Mouse (Mus musculus) MEL-GATA-1-ER (cell line): Measurements from ENCODE around the gene Smyd3.

Experiments used
- DNase-seq: peaks from one replicate; pipeline ENCODE4 v3.0.0-alpha.2; 2012; ENCODE audit warnings: low read depth; ENCODE audit errors: extremely low read depth

Gene Smyd3

DNA sequence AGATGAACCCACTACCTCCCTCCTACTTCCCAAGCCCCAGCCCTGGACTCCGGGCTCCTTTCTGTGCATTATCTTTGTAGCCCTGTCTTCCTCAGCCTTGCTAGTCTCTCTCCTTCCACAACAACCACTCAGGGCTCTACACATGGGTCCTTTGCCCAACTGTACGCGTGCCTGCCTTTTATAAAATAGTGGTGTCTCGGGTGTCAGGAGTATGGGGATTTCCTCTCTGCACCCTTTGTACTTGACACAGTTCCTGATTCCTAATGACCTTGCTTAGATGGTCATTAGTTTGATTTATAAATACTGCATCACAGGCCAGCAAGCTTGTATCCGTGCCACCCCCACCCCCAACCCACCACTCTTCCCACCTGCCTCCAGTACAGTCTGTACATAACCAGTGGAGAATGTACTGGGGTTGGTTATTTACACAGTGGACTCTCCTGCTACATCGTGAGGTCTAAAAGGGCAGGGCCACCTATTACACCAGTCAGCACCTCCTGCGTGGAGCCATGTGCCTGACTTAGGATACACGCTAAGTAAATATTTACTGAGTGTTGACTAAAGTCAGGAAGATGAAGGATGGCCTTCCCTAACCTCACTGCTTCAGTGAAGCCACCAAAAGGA is 281.5 kb downstream of the Smyd3 start:
- no peak for DNase-seq

DNA sequence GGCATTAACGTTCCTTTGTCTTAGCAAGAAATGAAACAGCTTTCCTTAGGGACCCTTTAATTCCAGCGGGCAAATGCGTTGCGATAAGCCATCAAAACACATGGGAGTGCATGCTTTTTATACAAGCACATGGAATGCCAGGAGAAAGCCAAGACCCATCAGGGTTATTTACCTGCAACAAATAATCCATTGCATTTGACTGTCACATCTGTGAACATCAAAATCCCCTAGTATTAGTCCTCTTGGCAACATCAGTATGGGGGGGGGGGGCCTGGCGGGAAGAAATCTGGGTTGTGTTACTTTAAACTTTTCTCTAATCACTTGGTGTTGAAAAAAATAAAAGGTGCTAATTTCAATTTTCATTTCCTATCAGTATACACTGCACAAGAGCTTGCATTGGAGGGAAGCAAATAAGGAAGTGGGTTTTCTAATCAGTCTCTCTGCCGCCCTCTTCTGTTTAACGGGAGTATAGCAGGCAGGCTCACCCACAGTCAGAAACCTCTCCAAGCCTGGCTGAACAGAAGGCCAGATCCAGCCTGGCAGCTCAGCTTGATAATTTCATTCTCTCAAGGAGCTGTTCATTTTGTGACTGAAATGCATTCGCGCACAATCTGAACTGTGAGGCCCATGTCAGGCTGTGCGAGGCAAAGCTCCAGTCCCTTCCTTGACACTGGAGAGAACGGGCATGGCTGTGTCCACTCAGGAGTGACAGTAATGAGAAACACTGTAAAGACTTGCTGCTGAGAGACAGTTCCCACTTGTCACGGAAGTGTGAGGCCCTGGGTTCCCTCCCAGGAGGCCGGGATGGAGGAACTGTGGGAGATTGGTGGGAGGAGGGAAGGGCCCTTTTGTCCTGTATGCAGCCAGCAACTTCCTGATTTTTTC is 285.8 kb downstream of the Smyd3 start:
- DNase-seq: peak; percentile 67

DNA sequence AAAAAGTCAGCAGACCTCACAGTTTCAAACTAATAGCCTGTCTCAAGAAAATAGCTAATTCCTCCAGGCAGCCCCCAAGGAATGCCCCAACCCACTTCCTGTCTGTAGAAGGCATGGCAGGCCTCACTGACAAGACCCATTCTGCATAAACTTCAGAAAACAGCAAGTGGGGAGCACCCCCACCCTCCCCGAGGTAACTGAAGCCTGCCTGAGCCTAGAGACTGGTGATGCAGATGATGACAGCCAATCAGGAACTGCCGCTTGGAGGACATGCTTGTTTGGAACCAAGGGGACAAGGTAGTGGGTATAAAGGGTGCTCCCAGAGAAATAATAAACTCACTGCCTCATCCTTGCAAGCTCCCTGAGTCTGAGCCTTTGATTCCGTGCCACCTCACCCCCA is 288.3 kb downstream of the Smyd3 start:
- no peak for DNase-seq

DNA sequence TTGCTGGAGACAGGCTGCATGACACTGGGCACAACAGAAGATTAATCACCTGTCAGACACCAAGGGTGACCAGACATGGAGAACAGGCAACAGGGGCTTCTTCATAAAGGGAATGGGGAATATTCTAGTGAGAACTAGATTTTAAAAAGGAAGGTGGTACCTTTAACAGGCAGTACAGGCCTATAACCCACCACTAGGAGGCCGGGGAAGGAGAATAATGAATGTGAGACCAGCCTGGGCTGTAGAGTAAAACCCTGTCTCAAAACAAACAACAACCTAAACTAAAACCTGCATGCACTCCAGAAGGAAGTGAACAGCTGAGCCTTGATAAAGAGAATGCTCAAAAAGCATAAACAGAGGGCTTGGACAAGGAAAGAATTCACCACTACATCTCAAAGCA is 297.6 kb downstream of the Smyd3 start:
- no peak for DNase-seq

DNA sequence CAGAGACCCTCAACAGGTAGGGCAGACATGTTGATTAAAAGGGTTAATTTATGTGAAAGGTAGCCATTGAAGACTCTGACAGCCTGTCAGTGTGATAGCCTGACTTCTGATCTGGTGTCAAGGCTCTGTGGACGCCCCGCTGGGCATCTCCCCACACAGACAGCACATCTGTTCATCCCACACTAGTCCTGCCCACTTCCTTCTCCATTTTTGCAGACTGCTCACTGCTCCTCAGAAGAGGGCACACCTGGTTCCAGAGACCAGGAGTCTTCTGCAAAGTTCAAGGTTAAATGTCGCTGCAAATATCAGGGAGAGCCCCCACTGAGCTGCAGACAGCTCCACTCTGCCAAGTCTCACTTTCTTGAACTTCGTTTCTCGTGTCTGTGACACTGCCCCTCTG is 299.8 kb downstream of the Smyd3 start:
- no peak for DNase-seq

DNA sequence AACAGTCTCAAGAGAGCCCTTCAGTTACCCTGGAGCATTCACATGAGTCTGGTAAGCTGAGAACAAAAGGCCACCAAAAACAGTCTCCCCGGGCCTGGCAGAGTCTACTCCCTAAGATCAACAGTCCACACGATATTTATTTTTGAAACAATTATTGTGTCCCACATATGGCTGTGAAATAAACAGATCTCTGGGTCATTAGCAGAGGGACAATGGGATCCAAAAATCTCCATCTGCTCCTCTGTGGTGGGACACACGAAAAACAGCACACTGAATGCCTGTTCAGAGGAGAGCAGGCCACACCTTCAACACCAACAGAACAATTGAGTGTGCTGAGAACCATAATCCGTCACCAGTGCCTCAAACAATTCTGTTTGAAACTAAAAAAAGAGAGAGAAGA is 300.8 kb downstream of the Smyd3 start:
- no peak for DNase-seq

DNA sequence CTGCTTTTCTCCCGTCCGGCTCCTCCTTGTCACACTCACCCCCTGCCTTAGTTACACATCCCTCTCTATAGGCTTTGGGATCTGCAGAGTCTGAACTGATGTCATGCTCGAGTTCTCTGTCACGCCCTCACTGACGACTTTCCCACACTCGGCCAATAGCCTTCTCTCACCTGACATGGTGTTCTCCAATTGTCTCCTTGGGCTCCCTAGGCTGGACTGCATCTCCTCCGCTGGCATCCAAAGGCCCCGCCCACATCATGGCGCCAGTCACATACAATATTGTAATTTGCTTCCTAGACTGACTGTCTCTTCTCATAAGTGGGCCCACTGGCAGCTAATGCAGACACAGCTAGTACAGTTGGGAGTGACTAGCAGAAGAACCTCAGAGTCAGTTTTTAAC is 304.5 kb downstream of the Smyd3 start:
- DNase-seq: no peak

DNA sequence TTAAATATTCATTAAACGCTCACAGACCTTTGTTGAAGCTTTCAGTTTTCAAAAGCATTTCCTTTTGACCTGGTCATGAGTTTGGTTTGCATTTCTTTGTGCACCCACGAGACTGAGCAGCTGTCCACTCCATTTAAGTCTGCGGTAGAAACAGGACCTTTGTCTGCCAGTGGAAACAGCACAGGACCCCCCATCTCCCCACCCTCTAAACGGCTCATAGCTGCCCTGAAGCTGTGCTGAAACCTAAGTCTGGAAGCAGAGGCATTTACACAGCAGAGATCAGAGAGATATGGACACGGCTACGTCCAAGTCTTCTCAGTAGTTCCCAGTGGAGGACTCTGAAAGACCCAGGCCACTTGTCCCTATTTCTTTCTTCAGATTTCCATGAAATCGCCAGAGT is 305.5 kb downstream of the Smyd3 start:
- no peak for DNase-seq

DNA sequence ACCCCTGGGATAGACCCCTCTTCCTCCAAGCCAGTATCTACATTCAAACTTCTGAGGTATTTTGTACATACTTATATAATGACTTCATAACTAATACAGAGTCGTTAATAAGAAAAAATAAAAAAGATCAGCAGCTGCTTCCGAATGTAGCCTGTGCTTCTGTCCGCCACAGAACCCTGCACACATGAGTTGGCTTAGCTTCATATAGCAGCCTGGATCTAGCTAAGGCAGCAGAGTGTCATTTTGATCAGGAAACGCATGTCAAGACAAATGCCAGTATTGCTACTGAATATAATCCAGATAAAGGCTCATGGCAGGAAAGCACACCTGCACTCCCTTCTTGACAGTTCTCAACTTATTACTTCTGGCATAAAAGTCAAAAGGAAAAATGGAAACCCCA is 306.5 kb downstream of the Smyd3 start:
- DNase-seq: no peak

DNA sequence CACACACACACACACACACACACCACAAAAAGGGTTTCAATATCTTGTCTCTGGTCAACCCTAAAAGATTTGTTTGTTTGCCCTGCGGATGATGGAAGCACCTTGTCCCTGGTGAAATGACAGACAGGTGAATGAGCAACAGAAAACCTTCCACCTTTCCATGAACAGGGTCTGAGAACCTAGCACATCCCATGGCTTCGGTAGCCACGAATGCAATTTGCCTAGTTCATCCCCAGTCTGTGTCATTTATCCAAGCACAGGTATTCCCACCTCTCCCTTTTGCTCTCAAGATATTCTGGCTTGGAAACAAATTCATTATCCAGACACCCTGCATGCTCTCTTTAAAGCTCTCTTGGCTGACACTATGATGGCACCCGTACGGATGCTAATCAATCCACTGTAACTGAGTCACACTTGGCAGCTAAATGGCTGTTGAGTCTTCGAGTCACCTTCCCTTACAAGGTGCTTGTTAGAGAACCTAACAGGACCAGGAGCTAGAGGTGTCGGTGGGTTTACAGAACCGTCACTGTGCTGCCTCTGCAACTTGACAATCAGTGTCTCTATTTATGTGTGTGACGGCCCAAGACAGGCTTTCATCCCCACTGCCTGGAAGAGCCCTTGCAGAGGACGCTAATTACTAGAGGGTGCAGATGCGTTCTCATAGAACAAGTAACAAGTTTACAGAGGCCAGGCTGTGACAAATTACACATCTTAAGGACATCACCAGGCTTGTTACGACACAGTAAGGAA is 309.8 kb downstream of the Smyd3 start:
- no peak for DNase-seq

DNA sequence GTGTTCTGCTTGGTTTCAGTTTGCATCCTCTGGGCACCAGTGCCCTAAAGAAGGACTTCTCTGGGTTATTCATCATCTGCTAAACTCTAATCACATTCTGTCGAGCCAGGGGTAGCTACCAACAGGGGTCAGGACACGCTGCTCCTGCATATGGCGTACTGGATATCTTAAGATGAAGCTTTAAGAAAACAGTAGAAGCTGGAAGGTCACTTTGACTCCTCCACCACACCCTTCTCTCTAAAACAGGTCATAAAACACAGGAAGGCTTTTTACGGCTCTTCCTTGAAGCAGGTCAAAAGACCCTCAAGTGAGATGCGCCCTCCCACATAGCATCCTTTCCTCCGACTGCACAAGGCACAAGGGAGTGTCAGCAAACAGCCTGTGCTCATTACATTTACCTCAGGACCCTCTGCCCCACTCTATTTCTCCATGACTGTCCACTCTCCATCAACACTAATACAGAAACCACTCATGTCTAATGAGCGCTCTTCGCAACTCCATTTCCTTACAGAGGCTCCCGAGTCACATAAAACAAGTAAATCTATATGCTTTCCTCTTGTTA is 310.6 kb downstream of the Smyd3 start:
- DNase-seq: no peak

DNA sequence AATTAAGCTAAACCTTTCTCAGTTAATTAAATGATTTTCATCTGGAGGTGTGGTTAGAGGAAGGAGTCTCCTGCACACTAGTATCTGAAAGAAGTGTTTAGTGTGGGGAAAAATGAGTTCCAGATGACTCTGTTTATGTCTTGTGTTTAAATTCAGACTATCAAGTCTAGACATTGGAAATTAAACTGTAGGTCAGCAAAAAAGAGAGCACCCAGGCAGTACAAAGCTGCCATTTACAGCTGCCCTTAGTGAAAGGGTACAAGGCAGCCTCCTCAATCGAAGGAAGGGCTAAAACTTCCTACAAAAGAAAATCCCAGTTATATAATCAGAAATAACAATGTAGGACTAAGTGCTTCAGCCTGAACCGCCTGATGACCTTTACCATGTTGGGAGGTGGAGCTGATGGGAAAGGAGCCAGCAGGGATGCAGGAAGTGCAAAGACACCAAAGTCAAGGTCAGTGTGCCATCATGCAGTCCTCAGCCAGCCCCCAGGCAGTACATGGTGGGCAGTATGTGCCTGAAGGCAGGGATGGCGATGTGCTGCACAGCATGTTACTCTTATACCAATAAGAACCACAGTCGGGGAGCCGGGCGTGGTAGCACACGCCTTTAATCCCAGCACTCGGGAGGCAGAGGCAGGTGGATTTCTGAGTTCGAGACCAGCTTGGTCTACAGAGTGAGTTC is 319.2 kb downstream of the Smyd3 start:
- no peak for DNase-seq

DNA sequence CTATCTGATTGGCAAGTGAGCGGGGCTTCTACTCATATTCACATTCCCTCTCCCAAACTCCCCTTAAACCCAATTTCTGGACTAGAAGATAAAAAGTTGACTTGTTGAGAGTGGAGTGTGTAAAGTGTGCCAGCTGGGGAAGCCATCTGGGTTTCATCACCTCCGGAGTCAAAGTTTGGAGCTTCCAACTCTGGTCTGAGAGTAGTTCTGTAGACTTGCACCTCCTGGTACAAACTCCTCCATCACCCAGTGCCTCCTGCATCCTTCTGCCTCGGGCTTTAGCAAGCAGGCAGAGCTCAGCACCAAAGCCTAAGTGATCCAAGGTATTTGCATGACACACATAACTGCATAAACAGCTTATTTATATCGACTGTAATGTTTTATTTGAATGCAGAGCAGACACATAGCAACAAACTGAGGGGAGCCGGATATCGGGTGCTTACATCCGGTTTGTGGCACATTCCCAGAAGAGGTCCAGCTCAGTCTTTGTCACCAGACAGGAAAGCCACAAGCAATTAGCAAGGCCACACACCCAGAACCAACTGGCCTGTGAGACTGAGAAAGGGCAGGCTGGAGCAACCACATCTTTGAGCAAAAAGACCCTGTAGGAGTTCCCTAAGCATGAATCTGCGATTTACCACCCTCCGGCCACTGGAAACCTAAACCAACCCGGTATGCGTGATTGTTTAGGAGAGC is 319.9 kb downstream of the Smyd3 start:
- DNase-seq: no peak

DNA sequence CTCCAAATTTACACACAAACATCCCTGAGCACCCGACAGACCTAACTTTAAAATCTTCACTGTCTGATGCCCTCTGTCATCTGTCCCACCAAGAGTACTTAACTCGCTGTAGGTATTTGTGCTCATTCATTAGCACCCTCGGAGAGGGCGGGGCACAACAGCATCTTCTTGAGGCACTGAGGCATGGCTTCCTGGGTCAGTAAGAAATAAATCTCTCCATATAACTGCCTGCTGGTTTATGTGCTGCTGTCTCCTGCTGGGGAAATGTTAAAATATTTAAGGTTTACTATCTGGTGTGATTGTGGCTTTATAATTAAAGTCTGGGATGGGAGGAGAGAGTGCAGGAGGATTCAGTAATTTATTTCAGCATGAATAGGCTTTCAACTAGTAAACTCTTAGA is 320.7 kb downstream of the Smyd3 start:
- DNase-seq: no peak

DNA sequence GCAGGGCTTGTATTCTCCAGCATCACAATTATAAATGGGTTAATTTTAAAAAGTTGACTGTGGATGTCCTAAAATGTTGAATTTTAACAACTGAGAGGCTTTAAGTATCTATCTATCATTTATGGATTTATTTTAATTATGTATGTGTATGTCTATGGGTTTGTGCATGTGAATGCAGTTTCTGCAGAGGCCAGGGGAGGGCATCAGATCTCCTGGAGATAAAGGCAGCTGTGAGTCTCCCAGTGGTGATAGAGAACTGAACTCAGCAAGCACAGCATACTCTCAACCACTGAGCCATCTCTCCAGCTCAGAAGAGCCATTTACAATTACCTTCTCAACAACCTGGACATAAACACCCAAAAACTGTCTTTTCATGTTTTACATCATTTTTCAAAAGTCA is 321.4 kb downstream of the Smyd3 start:
- no peak for DNase-seq

DNA sequence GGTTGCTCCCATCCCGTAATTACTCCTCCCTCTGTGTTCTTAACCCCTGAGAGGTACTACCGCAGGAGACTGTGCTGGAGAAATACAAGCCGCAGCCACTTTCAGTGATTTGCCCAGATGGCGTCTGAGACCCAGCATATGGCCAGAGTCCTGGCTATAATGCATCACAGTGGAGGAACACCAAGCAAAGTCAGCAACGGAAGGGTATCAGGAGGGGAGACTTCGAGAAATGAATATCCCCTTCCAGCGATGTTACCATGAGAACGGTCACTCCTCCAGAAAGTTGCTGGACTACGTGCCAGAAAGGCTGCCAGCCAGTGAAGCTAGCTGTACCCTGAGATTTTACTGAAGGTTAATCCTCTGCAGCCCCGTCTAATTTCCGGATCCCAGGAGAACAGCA is 325.1 kb downstream of the Smyd3 start:
- DNase-seq: no peak

DNA sequence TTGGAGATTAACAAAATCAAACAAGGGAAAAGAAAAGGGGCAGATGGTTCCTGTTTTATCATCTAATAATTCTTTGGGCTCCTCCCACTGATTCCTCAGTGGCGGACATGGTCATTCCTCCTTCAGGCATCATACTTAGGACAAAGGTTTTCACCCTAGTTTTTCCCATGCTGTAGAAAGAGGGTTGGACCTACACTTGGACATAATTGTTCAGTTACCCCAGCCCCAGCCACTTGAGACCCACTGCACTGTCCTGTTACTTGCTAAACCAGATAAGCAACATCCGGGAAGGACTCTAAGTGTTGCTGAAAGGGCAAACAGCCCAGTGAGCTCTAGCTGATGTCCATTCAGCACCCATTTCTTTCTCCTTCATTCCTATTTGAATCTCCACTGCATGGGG is 327.0 kb downstream of the Smyd3 start:
- no peak for DNase-seq

DNA sequence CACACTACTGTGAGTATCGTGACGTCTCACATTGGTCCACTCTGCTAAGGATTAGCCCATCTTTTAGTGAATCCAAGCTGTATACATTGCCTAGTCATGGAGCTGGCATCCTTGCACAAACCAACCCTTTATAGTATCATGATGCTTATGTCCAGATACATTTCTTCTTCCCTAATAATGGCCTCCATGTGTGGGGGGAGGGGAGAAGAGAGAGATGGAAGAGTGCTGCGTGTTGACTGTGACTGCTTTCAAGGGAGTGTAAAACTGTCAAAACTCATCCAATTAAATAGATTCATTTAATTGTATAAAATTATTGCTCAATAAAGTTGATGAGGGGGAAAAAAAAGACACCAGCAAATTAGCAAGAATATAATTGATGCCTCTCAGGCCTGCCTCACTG is 330.7 kb downstream of the Smyd3 start:
- no peak for DNase-seq

DNA sequence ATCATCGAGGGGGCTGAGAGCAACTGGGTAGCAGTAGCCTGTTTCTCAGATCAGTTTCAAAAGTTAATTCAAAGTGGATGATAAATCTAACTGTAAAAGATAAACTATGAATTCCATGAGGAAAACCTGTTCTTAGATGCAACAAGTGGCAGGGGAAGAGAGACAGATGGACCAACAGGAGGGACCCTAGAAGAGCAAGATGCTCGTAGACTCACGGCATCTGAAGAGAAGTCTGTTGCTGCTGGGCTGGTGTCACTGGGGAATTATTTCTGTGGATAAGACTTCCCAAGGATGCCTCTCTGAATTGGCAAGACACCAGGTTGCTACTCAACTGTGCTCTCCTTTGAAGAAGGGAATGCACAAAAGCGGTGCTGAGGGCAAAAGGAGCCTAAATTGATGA is 333.2 kb downstream of the Smyd3 start:
- no peak for DNase-seq

DNA sequence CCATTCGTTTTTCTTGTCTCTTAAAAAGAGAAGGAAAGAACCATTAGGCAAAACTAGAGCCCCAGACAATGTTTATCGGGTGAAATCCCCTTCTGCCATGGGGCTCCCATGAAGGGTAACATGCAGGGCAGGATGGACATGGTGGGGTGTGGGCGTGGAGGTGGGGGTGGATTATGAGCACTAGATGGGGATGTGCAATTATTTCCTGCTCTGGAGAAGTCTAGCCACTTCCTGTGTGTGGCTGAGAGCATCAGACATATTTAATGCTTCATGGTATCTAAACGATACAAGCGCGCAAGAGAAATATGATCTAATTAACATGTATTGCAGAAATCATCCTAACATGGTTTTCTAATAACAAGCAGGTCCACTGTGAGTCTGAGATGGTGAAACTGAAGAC is 334.3 kb downstream of the Smyd3 start:
- DNase-seq: no peak

DNA sequence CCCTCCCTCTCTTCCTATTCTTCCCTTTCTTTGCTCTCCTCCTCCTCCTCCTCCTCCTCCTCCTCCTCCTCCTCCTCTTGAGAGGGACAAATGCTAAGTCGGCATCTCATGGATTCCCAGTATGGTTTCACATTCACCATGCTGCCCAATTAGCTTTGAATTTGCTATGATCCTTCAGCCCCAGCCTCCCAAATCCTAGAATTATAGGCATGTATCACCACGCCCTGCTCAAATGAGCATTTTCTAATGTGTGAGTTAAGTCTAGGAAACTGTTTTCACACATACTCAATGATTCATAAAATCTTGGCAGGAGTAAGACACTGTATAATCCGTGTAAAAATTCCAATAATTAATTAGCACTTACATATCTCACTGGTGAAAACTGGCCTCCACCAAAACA is 337.3 kb downstream of the Smyd3 start:
- DNase-seq: no peak
